Mouse (Mus musculus) erythroblast, embryonic 14.5 days (primary cell): ENCODE data around the gene Vcp.

Source experiments
- GATA1 ChIP-seq: IDR thresholded peaks from 2 replicates; pipeline ENCODE4 v1.6.1; 2012; ENCODE audit warnings: low read length, inconsistent platforms, mixed read lengths
- TAL1 ChIP-seq: IDR thresholded peaks from 3 replicates; pipeline ENCODE4 v1.6.1; 2012; ENCODE audit warnings: low read length, inconsistent platforms, mixed read lengths

DNA sequence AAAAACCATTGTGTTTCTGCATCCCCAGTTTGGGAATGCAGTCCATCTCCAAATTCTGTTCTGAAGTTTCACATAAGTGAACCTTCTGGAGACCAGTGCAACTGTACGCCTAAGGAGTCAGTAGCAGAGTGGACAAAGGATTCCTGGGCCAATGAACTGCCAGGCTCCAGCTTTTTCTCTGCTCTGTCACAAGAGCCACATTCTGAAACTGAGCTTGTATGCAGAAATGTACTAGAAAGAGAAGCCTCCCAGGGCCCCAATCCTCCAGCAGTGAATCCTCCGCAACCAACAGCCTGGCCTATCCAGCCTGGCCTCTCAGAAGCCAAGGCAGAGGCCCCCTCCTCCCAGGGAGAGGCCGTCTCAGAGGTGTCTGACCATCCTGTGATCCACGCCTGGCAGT, 27.4 kb downstream of the Vcp start:
- TF ChIP-seq TAL1 (no peak), GATA1 (no peak)
